Mouse (Mus musculus) liver, embryonic 16.5 days (tissue): ENCODE measurements around the gene Haus3. TPM values are rescaled to one million over a fixed set of nuclear protein-coding genes. Genes with fewer than 3 reads are reported as not detected.

Source experiments
- ATAC-seq: fragments of 200-750 bp; cut with Nextera tagmentation; 2 replicates; pipeline ENCODE4 v1.8.0; 2017; ENCODE audit warnings: low read depth, mild to moderate bottlenecking, moderate number of reproducible peaks, moderate library complexity
- H3K27ac ChIP-seq: fragments of 300-500 bp; sonication (generic); 2 replicates; pipeline ENCODE4 v1.5.1; 2014; ENCODE audit warnings: mild to moderate bottlenecking, low read length
- H3K27me3 ChIP-seq: fragments of 300-500 bp; sonication (generic); 2 replicates; pipeline ENCODE4 v1.6.1; 2014; ENCODE audit warnings: low read depth, low read length, mixed read lengths; ENCODE audit not compliant: control insufficient read depth, insufficient read depth
- H3K36me3 ChIP-seq: fragments of 300-500 bp; sonication (generic); 2 replicates; pipeline ENCODE4 v1.6.1; 2014; ENCODE audit warnings: mild to moderate bottlenecking; ENCODE audit not compliant: control insufficient read depth, insufficient read depth
- H3K4me1 ChIP-seq: fragments of 300-500 bp; sonication (generic); 2 replicates; pipeline ENCODE4 v1.6.1; 2014; ENCODE audit warnings: low read depth, low read length, mixed read lengths; ENCODE audit not compliant: control insufficient read depth
- H3K4me2 ChIP-seq: fragments of 300-500 bp; sonication (generic); 2 replicates; pipeline ENCODE4 v1.6.1; 2014; ENCODE audit warnings: low read depth, low read length, mixed read lengths
- H3K4me3 ChIP-seq: fragments of 300-500 bp; sonication (generic); 2 replicates; pipeline ENCODE4 v1.5.1; 2014; ENCODE audit warnings: low read depth, mild to moderate bottlenecking, low read length
- H3K9ac ChIP-seq: fragments of 300-500 bp; sonication (generic); 2 replicates; pipeline ENCODE4 v1.6.1; 2014; ENCODE audit warnings: low read depth, low read length
- H3K9me3 ChIP-seq: fragments of 300-500 bp; sonication (generic); replicated peaks from 2 replicates; pipeline ENCODE4 v1.6.1; 2016; ENCODE audit warnings: low read length; ENCODE audit not compliant: control insufficient read depth
- WGBS: fragments of 180-500 bp; shearing (Covaris S2); extraction: QIAGEN DNeasy Blood & Tissue Kit; methylation state at CpG from one replicate; pipeline ENCODE4 v1.1.7; 2014; ENCODE audit not compliant: insufficient replicate concordance; 5-methylcytosine and 5-hydroxymethylcytosine counted together
- polyA plus RNA-seq: library from polyadenylated mRNA; unstranded; fragments of >200 nt; fragmentation: Nextera tagmentation; extraction: Ambion mirVana; gene quantifications from 2 replicates; pipeline ENCODE4 v1.2.1, GENCODE M21; 2015

The Haus3 gene
- polyA plus RNA-seq, 1 experiment from 2014 or later, result 19.8 TPM

GRCm38 (mm10) chr5:34105681-34106080 is 63.6 kb downstream of the Haus3 start:
- Histone ChIP-seq H3K4me1 (no peaks in the 10 kb centered on the region), H3K4me2 (no peak overlapping the region), H3K4me3 (no peak overlapping the region), H3K9ac (no peak overlapping the region), H3K27me3 (no peaks in the 10 kb centered on the region), H3K27ac (no peak overlapping the region), H3K36me3 (no peaks in the 10 kb centered on the region), H3K9me3 (no peaks in the 10 kb centered on the region)
- whole genome bisulfite sequencing, result 20% methylated on average over 1 of the region's 1 CpGs
- ATAC-seq, result peak; percentile 39

Other genes starting within 250 kb of the Haus3 start
- gene Nelfa, start 233.1 kb downstream of the Haus3 start, polyA plus RNA-seq, result 22.4 and 23.0 TPM in 2 replicates
- gene Gm1673, start 186.1 kb downstream of the Haus3 start, polyA plus RNA-seq, result 3.4 and 4.6 TPM in 2 replicates
- 0.09 and 0.12 TPM in 2 replicates for gene Nat8l, start 173.5 kb downstream of the Haus3 start, polyA plus RNA-seq
- 0.48 and 0.71 TPM in 2 replicates for gene Poln, start 79 bp downstream of the Haus3 start, polyA plus RNA-seq
- gene Mxd4, start 18.2 kb upstream of the Haus3 start, polyA plus RNA-seq, result 6.6 and 7.6 TPM in 2 replicates
- gene Zfyve28, start 118.9 kb upstream of the Haus3 start, polyA plus RNA-seq, result 0.02 and 0.11 TPM in 2 replicates
- not detected in 2 replicates for gene Cfap99, start 119.1 kb upstream of the Haus3 start, polyA plus RNA-seq
- 68.3 and 68.4 TPM in 2 replicates for gene Rnf4, start 166.8 kb upstream of the Haus3 start, polyA plus RNA-seq
- gene Fam193a, start 200.4 kb upstream of the Haus3 start, polyA plus RNA-seq, result 3.2 and 3.3 TPM in 2 replicates